Mouse (Mus musculus) lung, postnatal 0 days (tissue): ENCODE results near the gene Gm29609. TPM values are rescaled to one million over a fixed set of nuclear protein-coding genes. Genes with fewer than 3 reads are reported as not detected.
A peak's percentile ranks its signal among the peaks of the same experiment; 100 is the strongest.

Source experiments
- ATAC-seq: fragments of 200-750 bp; cut with Nextera tagmentation; 2 replicates; pipeline ENCODE4 v1.8.0; 2017; ENCODE audit warnings: moderate library complexity
- DNase-seq: peaks from one replicate; pipeline ENCODE4 v3.0.0-alpha.2; 2016; ENCODE audit warnings: low spot score
- H3K27ac ChIP-seq: fragments of 300-500 bp; sonication (generic); 2 replicates; pipeline ENCODE4 v1.5.1; 2014; ENCODE audit warnings: antibody characterized with exemption, mild to moderate bottlenecking, low read length, mixed read lengths
- H3K27me3 ChIP-seq: fragments of 300-500 bp; sonication (generic); replicated peaks from 2 replicates; pipeline ENCODE4 v1.6.1; 2014; ENCODE audit warnings: low read length, mixed read lengths; ENCODE audit not compliant: insufficient read depth
- H3K36me3 ChIP-seq: fragments of 300-500 bp; sonication (generic); 2 replicates; pipeline ENCODE4 v1.6.1; 2014; ENCODE audit warnings: low read length, mixed read lengths; ENCODE audit not compliant: insufficient read depth
- H3K4me1 ChIP-seq: fragments of 300-500 bp; sonication (generic); 2 replicates; pipeline ENCODE4 v1.6.1; 2014; ENCODE audit warnings: antibody characterized with exemption, low read depth, low read length, mixed read lengths; ENCODE audit not compliant: insufficient read depth
- H3K4me2 ChIP-seq: fragments of 300-500 bp; sonication (generic); replicated peaks from 2 replicates; pipeline ENCODE4 v1.6.1; 2014; ENCODE audit warnings: low read depth, mild to moderate bottlenecking, low read length, moderate library complexity, mixed read lengths
- H3K4me3 ChIP-seq: fragments of 300-500 bp; sonication (generic); 2 replicates; pipeline ENCODE4 v1.5.1; 2014; ENCODE audit warnings: low read depth, low read length
- H3K9ac ChIP-seq: fragments of 300-500 bp; sonication (generic); replicated peaks from 2 replicates; pipeline ENCODE4 v1.6.1; 2014; ENCODE audit warnings: low read depth, mild to moderate bottlenecking
- H3K9me3 ChIP-seq: fragments of 300-500 bp; sonication (generic); 2 replicates; pipeline ENCODE4 v1.6.1; 2016; ENCODE audit warnings: low read length, mixed read lengths
- CTCF ChIP-seq: IDR thresholded peaks from 2 replicates; pipeline ENCODE4 v1.5.1; 2016; ENCODE audit warnings: antibody characterized with exemption, mild to moderate bottlenecking
- EP300 ChIP-seq: IDR thresholded peaks from 2 replicates; pipeline ENCODE4 v1.6.1; 2016; ENCODE audit warnings: antibody characterized with exemption, mild to moderate bottlenecking, control low read depth
- WGBS: fragments of 180-500 bp; shearing (Covaris S2); extraction: QIAGEN DNeasy Blood & Tissue Kit; methylation state at CpG from one replicate; pipeline ENCODE4 v1.1.7; 2014; 5-methylcytosine and 5-hydroxymethylcytosine counted together
- polyA plus RNA-seq: library from polyadenylated mRNA; unstranded; fragments of >200 nt; fragmentation: Nextera tagmentation; extraction: Ambion mirVana; gene quantifications from 2 replicates; pipeline ENCODE4 v1.2.1, GENCODE M21; 2015

Gm29609 gene
- polyA plus RNA-seq, 1 experiment from 2014 or later = 0.73 TPM

- H3K4me2 ChIP-seq = no peak overlapping the region
- ATAC-seq = no peak
- no peaks in the 10 kb centered on the region for H3K27me3 ChIP-seq
- no peaks in the 10 kb centered on the region for H3K4me1 ChIP-seq
- DNase-seq = no peak
- WGBS = 41% methylated on average over 4 of the region's 4 CpGs
- H3K4me3 ChIP-seq = no peak overlapping the region
- no peaks in the 10 kb centered on the region for H3K9me3 ChIP-seq
- H3K27ac ChIP-seq = no peak overlapping the region
- peaks cover 9% of the 10 kb centered on the region; the same call in 1 of the 2 replicates for H3K36me3 ChIP-seq
- TF ChIP-seq EP300 = no peak
- TF ChIP-seq CTCF = no peak
- H3K9ac ChIP-seq = no peak overlapping the region
These were observed 4.0 kb upstream of the Gm29609 start for GRCm38 (mm10) chr5:31183678-31184077.

- Histone ChIP-seq H3K36me3 (no peaks in the 10 kb centered on the region), H3K4me1 (no peaks in the 10 kb centered on the region), H3K27me3 (no peaks in the 10 kb centered on the region), H3K4me2 (no peak overlapping the region), H3K27ac (no peak overlapping the region), H3K9ac (no peak overlapping the region), H3K9me3 (no peaks in the 10 kb centered on the region), H3K4me3 (no peak overlapping the region)
- no peak for ATAC-seq
- TF ChIP-seq EP300 (no peak), CTCF (no peak)
- 92% methylated on average over 9 of the region's 9 CpGs for WGBS
- no peak for DNase-seq
These were observed 1.6 kb upstream of the Gm29609 start for GRCm38 (mm10) chr5:31181183-31181770.

GRCm38 (mm10) chr5:31179301-31179765 lies 378 bp downstream of the Gm29609 start:
- under 1% methylated on average over 25 of the region's 25 CpGs for WGBS

GRCm38 (mm10) chr5:31168630-31169029 lies 11.1 kb downstream of the Gm29609 start:
- Histone ChIP-seq H3K36me3 (peaks cover 52% of the 10 kb centered on the region), H3K4me3 (no peak overlapping the region), H3K9ac (no peak overlapping the region), H3K4me2 (no peak overlapping the region), H3K27me3 (no peaks in the 10 kb centered on the region), H3K27ac (no peak overlapping the region), H3K4me1 (no peaks in the 10 kb centered on the region), H3K9me3 (no peaks in the 10 kb centered on the region)
- peak; percentile 87 for ATAC-seq
- WGBS = 58% methylated on average over 4 of the region's 4 CpGs
- no peak for TF ChIP-seq EP300
- no peak for TF ChIP-seq CTCF
- peak; percentile 62 for DNase-seq

More at GRCm38 (mm10) chr5:31179301-31179765, 378 bp downstream of the Gm29609 start:
- H3K4me1 ChIP-seq = no peaks in the 10 kb centered on the region
- H3K36me3 ChIP-seq = no peaks in the 10 kb centered on the region
- H3K9ac ChIP-seq = peak overlapping the region; percentile 71
- H3K27me3 ChIP-seq = no peaks in the 10 kb centered on the region
- H3K9me3 ChIP-seq = no peaks in the 10 kb centered on the region
- TF ChIP-seq CTCF (no peak), EP300 (no peak)
- DNase-seq (peak; percentile 43), ATAC-seq (peak; percentile 42)
- H3K27ac ChIP-seq = peak overlapping the region; percentile 98
- peak overlapping the region; percentile 80 for H3K4me3 ChIP-seq
- peak overlapping the region; percentile 66 for H3K4me2 ChIP-seq

GRCm38 (mm10) chr5:31164878-31165277 lies 14.8 kb downstream of the Gm29609 start:
- Histone ChIP-seq H3K4me2 (no peak overlapping the region), H3K27ac (no peak overlapping the region), H3K9me3 (no peaks in the 10 kb centered on the region), H3K27me3 (no peaks in the 10 kb centered on the region), H3K4me1 (no peaks in the 10 kb centered on the region), H3K9ac (no peak overlapping the region), H3K36me3 (peaks cover 44% of the 10 kb centered on the region), H3K4me3 (no peak overlapping the region)
- TF ChIP-seq EP300 (no peak), CTCF (no peak)
- DNase-seq (no peak), ATAC-seq (no peak)
- 73% methylated on average over 1 of the region's 1 CpGs for WGBS

GRCm38 (mm10) chr5:31162462-31162861 lies 17.2 kb downstream of the Gm29609 start:
- ATAC-seq (no peak), DNase-seq (no peak)
- Histone ChIP-seq H3K4me2 (no peak overlapping the region), H3K4me3 (no peak overlapping the region), H3K9me3 (no peaks in the 10 kb centered on the region), H3K27me3 (no peaks in the 10 kb centered on the region), H3K36me3 (peaks cover 60% of the 10 kb centered on the region), H3K9ac (no peak overlapping the region), H3K4me1 (no peaks in the 10 kb centered on the region), H3K27ac (no peak overlapping the region)
- TF ChIP-seq CTCF (no peak), EP300 (no peak)
